Mouse (Mus musculus) spleen, adult 2 months (tissue): ENCODE results near the gene Tpm1. TPM values are rescaled to one million over a fixed set of nuclear protein-coding genes. Genes with fewer than 3 reads are reported as not detected.
A peak's percentile ranks its signal among the peaks of the same experiment; 100 is the strongest.

ENCODE experiments used
- DNase-seq, 2 experiments: peaks; one replicate each; pipeline versions ENCODE4 v3.0.0 to v3.0.0-alpha.2; 2012 to 2021; ENCODE audit warnings: low spot score in 2 of 2, low read depth in 1 of 2
- H3K27ac ChIP-seq: fragments of 200-500 bp; 2 replicates; pipeline ENCODE4 v1.5.1; 2012; ENCODE audit warnings: low read length, inconsistent platforms; ENCODE audit not compliant: insufficient read depth
- H3K27me3 ChIP-seq: fragments of 200-500 bp; 2 replicates; pipeline ENCODE4 v1.6.1; 2012; ENCODE audit warnings: mild to moderate bottlenecking, moderate library complexity, low read length, inconsistent platforms; ENCODE audit not compliant: control insufficient read depth, insufficient read depth
- H3K36me3 ChIP-seq: fragments of 200-500 bp; 2 replicates; pipeline ENCODE4 v1.6.1; 2012; ENCODE audit warnings: mild to moderate bottlenecking, low read length, inconsistent platforms; ENCODE audit not compliant: control insufficient read depth, insufficient read depth
- H3K4me1 ChIP-seq: fragments of 200-500 bp; 2 replicates; pipeline ENCODE4 v1.6.1; 2011; ENCODE audit warnings: inconsistent platforms; ENCODE audit not compliant: control insufficient read depth, insufficient read depth, insufficient read length
- H3K4me3 ChIP-seq: fragments of 200-500 bp; 2 replicates; pipeline ENCODE4 v1.5.1; 2011; ENCODE audit warnings: mild to moderate bottlenecking, inconsistent platforms; ENCODE audit not compliant: insufficient read depth, insufficient read length; ENCODE audit errors: extremely low read depth
- CTCF ChIP-seq: fragments of 200-500 bp; IDR thresholded peaks from 2 replicates; pipeline ENCODE4 v1.5.1; 2011; ENCODE audit warnings: mild to moderate bottlenecking, inconsistent platforms; ENCODE audit not compliant: insufficient read depth, insufficient read length, insufficient replicate concordance; ENCODE audit errors: extremely low read depth
- POLR2A ChIP-seq: fragments of 200-500 bp; IDR thresholded peaks from 2 replicates; pipeline ENCODE4 v1.6.1; 2011; ENCODE audit warnings: low read depth, low read length, inconsistent platforms
- WGBS: fragments of 180-500 bp; shearing (Covaris S2); methylation state at CpG from one replicate; pipeline ENCODE4 v1.1.7; 2018; 5-methylcytosine and 5-hydroxymethylcytosine counted together
- polyA plus RNA-seq: library from polyadenylated mRNA; depleted of rRNA; stranded (reverse); fragments of >200 nt; gene quantifications from 2 replicates; pipeline ENCODE4 v1.2.3, GENCODE M21; 2012

Tpm1 gene
- polyA plus RNA-seq, 1 experiment: 39.0 TPM

GRCm38 (mm10) chr9:67035957-67036451 lies 13.2 kb downstream of the Tpm1 start:
- peaks cover 4% of the 10 kb centered on the region; the same call in 1 of the 2 replicates for H3K4me1 ChIP-seq
- DNase-seq: no peak
- H3K27ac ChIP-seq: peak overlapping the region; percentile 7; the same call in 1 of the 2 replicates
- no peak overlapping the region for H3K4me3 ChIP-seq
- H3K27me3 ChIP-seq: no peaks in the 10 kb centered on the region
- TF ChIP-seq CTCF: no peak
- TF ChIP-seq POLR2A: no peak
- 50% methylated on average over 12 of the region's 12 CpGs for WGBS
- peaks cover 38% of the 10 kb centered on the region for H3K36me3 ChIP-seq

DNA sequence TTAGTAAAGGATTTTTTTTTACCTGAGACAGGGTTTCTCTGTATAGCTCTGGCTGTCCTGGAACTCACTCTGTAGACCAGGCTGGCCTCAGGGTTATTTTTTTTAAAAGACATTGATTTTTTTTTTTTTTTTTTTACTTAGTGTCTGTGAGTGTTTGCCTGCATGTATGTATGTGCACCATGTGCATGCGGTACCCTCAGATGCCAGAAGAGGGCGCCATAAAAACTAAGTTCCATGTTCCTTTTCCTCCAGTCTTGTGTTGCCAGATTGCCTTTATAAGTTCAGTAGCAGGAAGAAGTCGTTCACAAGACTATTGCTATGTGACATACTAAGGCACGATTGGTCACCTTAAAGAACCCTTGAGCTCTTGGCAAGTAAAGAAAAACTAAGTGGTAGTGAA lies 14.5 kb downstream of the Tpm1 start:
- H3K36me3 ChIP-seq: peaks cover 49% of the 10 kb centered on the region
- TF ChIP-seq CTCF: no peak
- no peak for TF ChIP-seq POLR2A
- H3K4me1 ChIP-seq: peaks cover 4% of the 10 kb centered on the region; the same call in 1 of the 2 replicates
- no peak overlapping the region for H3K4me3 ChIP-seq
- WGBS: 93% methylated on average over 4 of the region's 4 CpGs
- DNase-seq: no peak
- H3K27me3 ChIP-seq: no peaks in the 10 kb centered on the region
- H3K27ac ChIP-seq: no peak overlapping the region

- no peak for DNase-seq
- 92% methylated on average over 10 of the region's 10 CpGs for WGBS
- H3K36me3 ChIP-seq: peaks cover 54% of the 10 kb centered on the region
Observed at GRCm38 (mm10) chr9:67033016-67033415, 16.2 kb downstream of the Tpm1 start.

DNA sequence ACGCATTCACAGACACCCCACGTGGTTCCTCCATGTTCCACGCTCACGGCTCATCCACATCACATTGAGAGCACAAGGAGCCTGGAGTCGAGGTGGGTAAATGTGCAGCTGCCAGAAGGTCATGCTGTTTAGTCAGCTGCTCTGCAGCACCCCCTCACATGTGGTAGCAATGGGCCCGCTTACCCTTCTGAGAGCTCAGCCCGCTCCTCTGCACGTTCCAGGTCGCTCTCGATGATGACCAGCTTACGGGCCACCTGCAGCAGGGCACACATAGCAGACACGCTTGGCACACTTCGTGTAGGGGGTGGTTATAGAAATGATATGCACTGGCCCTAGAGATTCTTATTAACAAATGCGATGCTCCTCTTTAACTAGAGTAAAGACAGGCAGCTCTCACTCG lies 16.6 kb downstream of the Tpm1 start:
- no peak for DNase-seq
- TF ChIP-seq CTCF (no peak), POLR2A (no peak)
- 92% methylated on average over 15 of the region's 15 CpGs for WGBS
- H3K4me1 ChIP-seq: peaks cover 4% of the 10 kb centered on the region; the same call in 1 of the 2 replicates
- no peak overlapping the region for H3K4me3 ChIP-seq
- H3K27me3 ChIP-seq: no peaks in the 10 kb centered on the region
- peaks cover 55% of the 10 kb centered on the region for H3K36me3 ChIP-seq
- H3K27ac ChIP-seq: no peak overlapping the region

More at GRCm38 (mm10) chr9:67033016-67033415, 16.2 kb downstream of the Tpm1 start:
- Histone ChIP-seq H3K4me3 (no peak overlapping the region), H3K27ac (no peak overlapping the region), H3K4me1 (peaks cover 4% of the 10 kb centered on the region; the same call in 1 of the 2 replicates), H3K27me3 (no peaks in the 10 kb centered on the region)
- TF ChIP-seq CTCF: no peak
- TF ChIP-seq POLR2A: no peak

DNA sequence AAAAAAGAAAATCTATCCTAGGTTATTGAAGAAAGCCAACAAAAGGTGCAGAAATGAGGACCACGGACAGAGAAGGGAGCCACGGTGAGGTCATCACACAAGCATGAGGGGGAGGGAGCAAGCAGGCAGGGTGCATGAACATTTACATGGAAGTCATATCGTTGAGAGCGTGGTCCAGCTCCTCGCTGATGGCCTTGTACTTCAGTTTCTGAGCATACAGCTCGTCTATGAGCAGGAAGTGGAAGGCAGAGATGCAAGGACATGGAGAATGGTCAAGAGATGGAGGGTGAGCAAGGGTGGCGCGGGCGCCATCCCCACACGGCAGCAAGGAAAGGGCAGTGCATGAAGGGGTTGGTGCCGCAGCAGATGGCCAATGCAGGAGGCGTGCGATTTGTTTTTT lies 19.7 kb downstream of the Tpm1 start:
- Histone ChIP-seq H3K4me3 (no peak overlapping the region), H3K27me3 (no peaks in the 10 kb centered on the region), H3K4me1 (no peaks in the 10 kb centered on the region), H3K27ac (no peak overlapping the region), H3K36me3 (peaks cover 52% of the 10 kb centered on the region)
- WGBS: 94% methylated on average over 13 of the region's 13 CpGs
- TF ChIP-seq POLR2A: no peak
- no peak for TF ChIP-seq CTCF
- DNase-seq: no peak

GRCm38 (mm10) chr9:67028929-67029328 lies 20.3 kb downstream of the Tpm1 start:
- Histone ChIP-seq H3K27ac (no peak overlapping the region), H3K4me1 (no peaks in the 10 kb centered on the region), H3K36me3 (peaks cover 48% of the 10 kb centered on the region), H3K4me3 (no peak overlapping the region), H3K27me3 (no peaks in the 10 kb centered on the region)
- no peak for DNase-seq
- WGBS: 87% methylated on average over 4 of the region's 4 CpGs
- no peak for TF ChIP-seq POLR2A
- no peak for TF ChIP-seq CTCF

DNA sequence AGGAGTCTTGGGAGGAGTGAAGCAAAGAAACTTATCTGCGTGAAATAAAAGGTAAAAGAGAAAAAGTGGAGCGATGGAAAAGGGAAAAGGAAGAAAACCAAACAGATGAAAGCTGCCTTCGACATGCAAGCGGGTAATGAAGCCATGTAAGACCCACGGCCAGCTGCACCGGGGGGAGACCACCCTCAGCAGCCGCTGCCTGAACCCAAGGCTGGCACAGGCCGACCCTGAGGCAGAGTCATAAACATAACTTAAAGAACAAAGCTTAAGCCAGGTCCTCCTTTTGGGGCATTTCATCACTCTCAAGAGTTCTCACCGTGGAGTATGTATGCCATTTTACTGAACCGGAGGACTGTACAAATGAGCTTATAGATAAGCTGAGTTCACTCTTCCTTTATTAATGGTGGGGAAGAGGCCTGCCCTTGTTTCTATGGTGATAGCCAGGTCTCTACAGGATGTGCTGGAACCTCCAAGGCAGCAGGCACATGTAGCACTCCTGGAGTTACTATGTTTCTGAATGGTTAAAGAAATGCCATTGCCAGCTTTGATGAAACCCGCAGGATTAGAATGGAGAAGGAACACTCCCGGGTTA lies 21.0 kb downstream of the Tpm1 start:
- peaks cover 41% of the 10 kb centered on the region for H3K36me3 ChIP-seq
- H3K4me1 ChIP-seq: no peaks in the 10 kb centered on the region
- no peak for TF ChIP-seq CTCF
- TF ChIP-seq POLR2A: no peak
- H3K4me3 ChIP-seq: no peak overlapping the region
- H3K27ac ChIP-seq: no peak overlapping the region
- DNase-seq: no peak
- WGBS: 89% methylated on average over 12 of the region's 12 CpGs
- no peaks in the 10 kb centered on the region for H3K27me3 ChIP-seq
